Mouse (Mus musculus) stomach, postnatal 0 days (tissue): ENCODE measurements around the gene Vmn2r90.
"Not testable (repeated sequence)": the region's sequence is repeated elsewhere in the genome, so short reads cannot be mapped to it uniquely, and the experiment has no call there.

Experiments used
- CTCF ChIP-seq: IDR thresholded peaks from 2 replicates; pipeline ENCODE4 v1.5.1; 2016; ENCODE audit warnings: antibody characterized with exemption, low read depth, mild to moderate bottlenecking, moderate library complexity
- EP300 ChIP-seq: optimal IDR thresholded peaks from 2 replicates; pipeline ENCODE3; 2016; ENCODE audit warnings: antibody characterized with exemption

DNA sequence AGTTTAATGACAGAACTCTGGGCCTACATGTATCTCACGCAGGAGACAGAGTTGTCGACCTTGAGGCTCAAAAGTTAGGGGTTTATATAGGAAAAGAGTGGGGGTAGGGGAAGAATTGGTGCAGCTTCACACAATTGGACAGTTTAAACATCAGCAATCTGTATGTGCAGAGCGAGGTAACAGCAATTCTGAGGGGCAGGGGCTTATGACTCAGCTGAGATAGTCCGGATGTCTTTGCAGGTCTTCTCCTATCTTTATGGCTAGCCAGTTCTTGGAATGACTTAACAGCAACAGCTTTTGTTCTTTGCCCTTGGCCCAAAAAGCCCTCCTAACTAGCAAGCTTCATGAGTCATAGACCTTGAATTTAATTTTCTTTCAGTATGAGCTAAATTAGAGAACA, 28.8 kb downstream of the Vmn2r90 start:
- not testable (repeated sequence) for TF ChIP-seq CTCF, EP300
